In the genomic region with DNA sequence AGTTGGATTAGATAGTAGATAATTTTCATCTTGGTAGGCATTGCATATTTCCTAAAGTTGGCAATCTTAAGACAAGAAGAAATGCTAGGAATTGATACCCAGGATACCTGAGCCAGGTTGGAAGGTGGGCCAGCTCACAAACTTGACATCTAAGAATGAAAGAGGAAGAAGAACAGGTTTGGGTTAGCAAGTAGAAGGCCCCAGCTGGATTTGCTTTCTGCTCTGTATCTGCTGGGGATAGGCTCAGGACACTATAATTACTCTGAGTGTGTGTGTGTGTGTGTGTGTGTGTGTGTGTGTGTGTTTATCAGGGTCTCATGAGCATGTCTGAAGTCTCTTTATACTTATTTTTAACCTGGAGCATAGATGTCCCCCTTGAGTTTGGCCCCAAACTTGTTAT, we compare ENCODE assay signal across 30 mouse cellular contexts. TPM values are rescaled to one million over a fixed set of nuclear protein-coding genes. Genes with fewer than 3 reads are reported as not detected.
DNase-seq lines count a peak whose midpoint lies in the region; ATAC-seq and TF ChIP-seq lines count a peak whose summit lies in the region.
"Had no signal": no experiment of that assay in that cellular context is flagged by ENCODE, and none has a peak within 500 bp of the region (broad histone marks: within the 10 kb centered on the region; RNA-seq: fewer than 3 reads in every experiment).

No protein-coding gene starts in this region.

- no peak overlapping the region for H3K4me3 ChIP-seq in gastrocnemius, adult 2 months
- no peak overlapping the region for H3K4me3 ChIP-seq in liver, embryonic 13.5 days (replicated peaks)
- H3K4me3 ChIP-seq in liver, postnatal 0 days (ENCODE audit: low read depth, low read length): no peak overlapping the region
- no peak overlapping the region for H3K4me3 ChIP-seq in embryonic fibroblast, embryonic 13.5 days (ENCODE audit: insufficient read depth, low read length)
- no peak overlapping the region for H3K4me3 ChIP-seq in stomach, embryonic 15.5 days (replicated peaks)
- H3K4me3 ChIP-seq: forebrain, embryonic 10.5 days; forebrain, embryonic 15.5 days; heart, adult 2 months; hindbrain, embryonic 10.5 days; hindbrain, embryonic 15.5 days; kidney, embryonic 15.5 days; left cerebral cortex, adult 2 months; limb, embryonic 13.5 days; liver, embryonic 15.5 days; midbrain, embryonic 10.5 days; midbrain, embryonic 15.5 days had no signal

- H3K4me1 ChIP-seq in liver, embryonic 13.5 days (replicated peaks): peaks cover 67% of the 10 kb centered on the region
- peaks cover 7% of the 10 kb centered on the region; the same call in 1 of the 2 replicates for H3K4me1 ChIP-seq in liver, postnatal 0 days (ENCODE audit: insufficient read depth)
- peaks cover 23% of the 10 kb centered on the region for H3K4me1 ChIP-seq in embryonic fibroblast, embryonic 13.5 days (ENCODE audit: control insufficient read depth, insufficient read depth, low read length)
- peaks cover 21% of the 10 kb centered on the region for H3K4me1 ChIP-seq in stomach, embryonic 15.5 days
- H3K4me1 ChIP-seq: hindbrain, embryonic 15.5 days; midbrain, embryonic 15.5 days had no signal

- H3K27ac ChIP-seq in gastrocnemius, adult 2 months: peak overlapping the region; percentile 79
- 0 out of 2 replicates have a peak overlapping the region, but pooled peaks have one; percentile 51 for H3K27ac ChIP-seq in liver, embryonic 13.5 days
- H3K27ac ChIP-seq in liver, postnatal 0 days (ENCODE audit: low read depth): no peak overlapping the region
- peak overlapping the region; percentile 91 for H3K27ac ChIP-seq in embryonic fibroblast, embryonic 13.5 days (ENCODE audit: insufficient read depth, low read length)
- H3K27ac ChIP-seq in stomach, embryonic 15.5 days: peak overlapping the region; percentile 60; the same call in 1 of the 2 replicates
- H3K27ac ChIP-seq: forebrain, embryonic 15.5 days; hindbrain, embryonic 10.5 days; hindbrain, embryonic 15.5 days; left cerebral cortex, adult 2 months; liver, embryonic 15.5 days; midbrain, embryonic 15.5 days had no signal

- no peak overlapping the region for H3K9ac ChIP-seq in liver, embryonic 13.5 days
- H3K9ac ChIP-seq in liver, postnatal 0 days (replicated peaks): no peak overlapping the region
- H3K9ac ChIP-seq in stomach, embryonic 15.5 days: no peak overlapping the region
- H3K9ac ChIP-seq: forebrain, embryonic 15.5 days; hindbrain, embryonic 15.5 days; kidney, embryonic 15.5 days; limb, embryonic 13.5 days; liver, embryonic 15.5 days; midbrain, embryonic 15.5 days had no signal

- TF ChIP-seq CTCF in gastrocnemius, adult 2 months (IDR thresholded peaks at IDR 0.05): no peak
- no peak for TF ChIP-seq CTCF in liver, postnatal 0 days (IDR thresholded peaks at IDR 0.05; ENCODE audit: low read depth)
- TF ChIP-seq CTCF in embryonic fibroblast, embryonic 13.5 days (IDR thresholded peaks at IDR 0.05; ENCODE audit: borderline replicate concordance, insufficient read depth, low read length): no peak

- no peak for TF ChIP-seq POLR2A in embryonic fibroblast, embryonic 13.5 days (IDR thresholded peaks at IDR 0.05; ENCODE audit: low read depth, low read length)

- TF ChIP-seq EP300 in liver, postnatal 0 days (IDR thresholded peaks at IDR 0.05; ENCODE audit: low read depth): no peak

- H3K36me3 ChIP-seq in liver, embryonic 13.5 days: no peaks in the 10 kb centered on the region
- no peaks in the 10 kb centered on the region for H3K36me3 ChIP-seq in liver, postnatal 0 days (replicated peaks; ENCODE audit: insufficient read depth, low read length)
- H3K36me3 ChIP-seq in stomach, embryonic 15.5 days: no peaks in the 10 kb centered on the region
- H3K36me3 ChIP-seq: forebrain, embryonic 10.5 days; forebrain, embryonic 15.5 days; hindbrain, embryonic 10.5 days; hindbrain, embryonic 15.5 days; kidney, embryonic 15.5 days; limb, embryonic 13.5 days; liver, embryonic 15.5 days; midbrain, embryonic 10.5 days; midbrain, embryonic 15.5 days had no signal

- ATAC-seq in liver, embryonic 13.5 days (ENCODE audit: low read depth): no peak
- no peak for ATAC-seq in liver, postnatal 0 days
- ATAC-seq in stomach, embryonic 15.5 days (ENCODE audit: insufficient read depth, low FRiP score, low read depth): no peak
- no peak for ATAC-seq in erythroblast, adult 5-6 weeks (replicated peaks; ENCODE audit: low FRiP score, poor library complexity, severe bottlenecking)
- ATAC-seq: forebrain, embryonic 15.5 days; midbrain, embryonic 15.5 days had no signal

- H3K4me2 ChIP-seq in liver, embryonic 13.5 days: 0 out of 2 replicates have a peak overlapping the region, but pooled peaks have one; percentile 36
- H3K4me2 ChIP-seq in liver, postnatal 0 days (ENCODE audit: low read depth, low read length): no peak overlapping the region
- no peak overlapping the region for H3K4me2 ChIP-seq in stomach, embryonic 15.5 days
- H3K4me2 ChIP-seq: forebrain, embryonic 15.5 days; hindbrain, embryonic 15.5 days; kidney, embryonic 15.5 days; limb, embryonic 13.5 days; liver, embryonic 15.5 days; midbrain, embryonic 15.5 days had no signal

- no peaks in the 10 kb centered on the region for H3K27me3 ChIP-seq in liver, embryonic 13.5 days
- no peaks in the 10 kb centered on the region for H3K27me3 ChIP-seq in liver, postnatal 0 days (ENCODE audit: insufficient read depth, low read length)
- H3K27me3 ChIP-seq in stomach, embryonic 15.5 days (replicated peaks): no peaks in the 10 kb centered on the region
- H3K27me3 ChIP-seq: forebrain, embryonic 15.5 days; hindbrain, embryonic 15.5 days; kidney, embryonic 15.5 days; limb, embryonic 13.5 days; liver, embryonic 15.5 days; midbrain, embryonic 15.5 days had no signal

- intact Hi-C loops in gastrocnemius, adult 2 months (cut with DNase I): no loop called here

- DNase-seq in gastrocnemius, adult 2 months: no peak
- no peak for DNase-seq in gastrocnemius, adult 18-20 months (ENCODE audit: low spot score)
- no peak for DNase-seq in liver, embryonic 13.5 days
- DNase-seq in liver, postnatal 0 days: no peak
- DNase-seq in kidney, adult 8-10 months: no peak
- DNase-seq: cerebellum, adult 11-12 months; cerebellum, adult 9-11 months; kidney, adult 11 months; kidney, postnatal 25 days; right cerebral cortex, adult 18-20 months; thymus, postnatal 14 days had no signal

- no peaks in the 10 kb centered on the region for H3K9me3 ChIP-seq in liver, embryonic 13.5 days (replicated peaks)
- no peaks in the 10 kb centered on the region for H3K9me3 ChIP-seq in liver, postnatal 0 days (ENCODE audit: low read length)
- H3K9me3 ChIP-seq in stomach, embryonic 15.5 days: no peaks in the 10 kb centered on the region
- H3K9me3 ChIP-seq: forebrain, embryonic 10.5 days; forebrain, embryonic 15.5 days; hindbrain, embryonic 10.5 days; hindbrain, embryonic 15.5 days; kidney, embryonic 15.5 days; limb, embryonic 13.5 days; liver, embryonic 15.5 days; midbrain, embryonic 10.5 days; midbrain, embryonic 15.5 days had no signal

RNA-seq across cellular contexts. Expression of a gene that starts 18.8 kb away (rescaled TPM):
- total RNA-seq in gastrocnemius, adult 2 months (2021): 1 to 10 TPM in 1 of 2 experiments, under 1 TPM in 1; 0.54 to 1.3 TPM
- total RNA-seq in gastrocnemius, adult 18-20 months (2021): 1 to 10 TPM in 1 of 2 experiments, under 1 TPM in 1; 0.71 to 1.3 TPM
- polyA plus RNA-seq in liver, embryonic 13.5 days (2015; fragmentation: Nextera tagmentation; extraction: Ambion mirVana): 16.5 and 21.4 TPM in 2 replicates
- 13.6 and 16.0 TPM in 2 replicates for polyA plus RNA-seq in liver, postnatal 0 days (2015; fragmentation: Nextera tagmentation; extraction: Ambion mirVana)
- polyA plus RNA-seq in embryonic fibroblast, embryonic 13.5 days (2011; ENCODE audit: insufficient read length, low read depth, missing spikeins): 19.2 and 28.9 TPM in 2 replicates
- 6.2 and 6.7 TPM in 2 replicates for polyA plus RNA-seq in stomach, embryonic 15.5 days (2015; fragmentation: Nextera tagmentation; extraction: Ambion mirVana)
- total RNA-seq in erythroblast, adult 5-6 weeks (2015; ENCODE audit: low replicate concordance): 0.84 and 4.2 TPM in 2 replicates
- total RNA-seq in erythroblast, adult 5-6 weeks (2017; ENCODE audit: low replicate concordance): 3.0 and 3.1 TPM in 2 replicates

RNA-seq across cellular contexts. Expression of a gene that starts 58.9 kb away (rescaled TPM):
- total RNA-seq in gastrocnemius, adult 2 months (2021): not detected
- total RNA-seq in gastrocnemius, adult 18-20 months (2021): not detected
- polyA plus RNA-seq in liver, embryonic 13.5 days (2015; fragmentation: Nextera tagmentation; extraction: Ambion mirVana): 0.06 and 0.07 TPM in 2 replicates
- 0.06 and 0.07 TPM in 2 replicates for polyA plus RNA-seq in liver, postnatal 0 days (2015; fragmentation: Nextera tagmentation; extraction: Ambion mirVana)
- polyA plus RNA-seq in embryonic fibroblast, embryonic 13.5 days (2011; ENCODE audit: insufficient read length, low read depth, missing spikeins): 0.04 TPM in 1 of 2 replicates, not detected in the other
- polyA plus RNA-seq in stomach, embryonic 15.5 days (2015; fragmentation: Nextera tagmentation; extraction: Ambion mirVana): 0.04 TPM in 1 of 2 replicates, not detected in the other
- not detected in 2 replicates for total RNA-seq in erythroblast, adult 5-6 weeks (2015; ENCODE audit: low replicate concordance)
- not detected in 2 replicates for total RNA-seq in erythroblast, adult 5-6 weeks (2017; ENCODE audit: low replicate concordance)
- total RNA-seq: common myeloid progenitor, adult 5-6 weeks had no signal
- polyA plus RNA-seq: forebrain, embryonic 10.5 days; heart, adult 2 months; heart, embryonic 14.5 days; hindbrain, embryonic 10.5 days; limb, embryonic 13.5 days; midbrain, embryonic 10.5 days; neural tube, embryonic 11.5 days; spleen, adult 2 months; urinary bladder, adult 2 months had no signal
